Mouse (Mus musculus) retina, postnatal 7 days (tissue): Measurements from ENCODE around the gene Snx4.

Experiments used
- DNase-seq: peaks from one replicate; pipeline ENCODE4 v3.0.0-alpha.2; 2012; ENCODE audit warnings: low read depth, low spot score

Gene Snx4

DNA sequence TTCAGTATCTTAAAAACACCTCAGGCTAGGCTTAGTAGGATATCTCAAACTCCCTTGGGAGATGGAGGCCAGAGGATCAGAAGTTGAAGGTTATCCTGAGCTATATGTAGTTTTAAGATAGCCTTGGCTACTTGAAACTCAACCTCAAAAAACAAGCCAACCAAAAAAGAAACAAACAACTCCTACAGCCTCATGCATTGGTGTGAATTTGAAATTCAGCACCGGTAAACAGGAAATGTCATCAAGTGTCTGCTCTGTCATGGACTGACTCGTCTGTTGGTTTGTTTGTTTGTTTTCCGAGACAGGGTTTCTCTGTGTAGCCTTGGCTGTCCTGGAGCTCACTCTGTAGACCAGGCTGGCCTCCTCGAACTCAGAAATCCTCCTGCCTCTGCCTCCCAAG lies 20.6 kb downstream of the Snx4 start:
- DNase-seq: no peak

DNA sequence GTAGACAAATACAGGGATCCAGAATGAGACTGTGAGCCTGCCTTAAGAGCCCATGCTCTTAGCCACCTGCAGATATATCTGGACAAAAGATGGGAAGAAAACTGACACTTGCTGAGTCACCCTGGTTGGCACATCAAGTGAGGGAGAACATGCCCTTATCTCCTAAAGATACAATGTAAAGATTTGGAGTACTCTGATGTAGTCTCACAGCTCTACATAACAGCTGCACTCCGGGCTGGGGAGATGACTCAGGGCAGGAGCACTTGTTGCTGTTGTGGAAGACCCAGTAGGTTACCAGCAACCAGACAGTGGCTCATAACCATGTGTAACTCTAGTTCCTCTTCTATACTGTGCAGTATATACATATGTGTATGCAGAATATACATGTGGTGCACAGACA lies 31.8 kb downstream of the Snx4 start:
- DNase-seq: no peak

DNA sequence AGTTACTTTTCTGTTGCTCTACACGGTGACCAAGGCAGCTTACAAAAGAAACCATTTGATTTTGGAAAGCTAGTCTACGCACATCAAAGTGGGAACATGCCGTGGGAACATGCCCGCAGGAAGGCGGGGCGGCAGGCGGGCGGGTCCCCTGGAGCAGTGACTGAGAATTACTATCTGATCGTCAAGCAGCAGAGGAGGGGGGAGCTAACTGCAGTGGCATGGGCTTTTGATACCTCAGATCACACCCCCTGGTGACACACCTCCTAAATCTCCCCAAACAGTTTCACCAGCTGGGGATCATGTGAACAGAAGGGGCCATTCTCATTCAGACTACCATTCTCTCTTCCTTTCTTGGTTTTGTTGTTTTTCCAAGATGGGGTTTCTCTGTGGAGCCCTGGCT lies 37.3 kb downstream of the Snx4 start:
- DNase-seq: no peak

DNA sequence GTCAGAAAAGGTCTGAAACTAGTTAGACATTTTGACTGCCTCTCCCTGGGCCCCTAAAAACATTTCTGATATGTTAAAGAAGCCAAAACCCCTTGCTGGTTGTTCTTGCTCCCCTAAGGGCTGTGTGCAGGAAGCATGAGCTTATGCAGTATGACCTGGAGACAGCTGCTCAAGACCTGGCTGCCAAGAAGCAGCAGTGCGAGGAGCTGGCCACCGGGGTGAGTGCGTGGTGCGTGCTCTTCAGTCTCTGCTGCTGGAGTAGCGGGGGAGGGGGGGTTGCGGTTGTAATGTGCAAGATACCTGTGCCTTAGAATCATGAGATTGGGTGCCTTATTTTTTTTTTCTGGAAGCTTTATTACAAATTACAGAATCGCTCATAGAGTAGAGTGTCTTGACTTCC lies 38.7 kb downstream of the Snx4 start:
- no peak for DNase-seq

GRCm38 (mm10) chr16:33292241-33292640 lies 41.0 kb downstream of the Snx4 start:
- no peak for DNase-seq

- DNase-seq: no peak
Measured at GRCm38 (mm10) chr16:33294681-33295080, 43.4 kb downstream of the Snx4 start.

- no peak for DNase-seq
Measured at GRCm38 (mm10) chr16:33295321-33295720, 44.1 kb downstream of the Snx4 start.

DNA sequence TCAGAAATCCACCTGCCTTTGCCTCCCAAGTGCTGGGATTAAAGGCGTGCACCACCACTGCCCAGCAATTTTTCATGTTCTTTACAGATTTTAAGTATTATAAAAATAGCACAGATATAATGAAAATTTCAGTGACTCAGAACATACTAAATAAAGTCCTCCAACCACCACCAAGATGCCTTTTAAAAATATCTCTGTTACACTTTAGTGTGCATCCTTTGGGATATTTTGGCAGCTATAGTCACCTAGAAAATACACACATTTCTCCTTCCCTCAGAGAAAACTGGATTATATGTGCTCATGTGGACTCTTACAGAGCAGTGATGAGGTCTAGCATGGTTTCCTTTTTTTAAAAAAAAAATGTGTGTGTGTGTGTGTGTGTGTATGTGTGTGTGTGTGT lies 46.3 kb downstream of the Snx4 start:
- DNase-seq: no peak

GRCm38 (mm10) chr16:33306633-33307070 lies 55.4 kb downstream of the Snx4 start:
- DNase-seq: peak; percentile 69

- no peak for DNase-seq
Measured at GRCm38 (mm10) chr16:33307761-33308160, 56.5 kb downstream of the Snx4 start.

DNA sequence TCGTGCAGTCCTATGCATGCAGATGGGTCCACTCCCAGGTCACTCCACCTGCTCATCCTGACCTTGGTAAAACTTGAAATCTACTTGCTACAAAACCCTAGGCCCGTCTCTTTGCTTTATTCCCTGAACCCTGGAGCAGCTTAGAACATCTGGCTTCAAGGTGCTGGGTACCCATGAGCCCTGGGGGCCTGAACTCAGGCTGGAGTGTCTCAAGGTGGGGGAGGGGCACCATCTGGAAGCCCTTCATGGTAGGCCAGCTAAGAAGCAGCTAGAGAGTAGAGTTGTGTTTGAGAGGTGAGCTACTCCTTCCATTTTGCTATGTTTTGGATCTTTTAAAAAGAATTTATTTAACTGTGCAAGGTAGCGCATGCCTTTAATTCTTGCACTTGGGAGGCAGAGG lies 57.8 kb downstream of the Snx4 start:
- no peak for DNase-seq

DNA sequence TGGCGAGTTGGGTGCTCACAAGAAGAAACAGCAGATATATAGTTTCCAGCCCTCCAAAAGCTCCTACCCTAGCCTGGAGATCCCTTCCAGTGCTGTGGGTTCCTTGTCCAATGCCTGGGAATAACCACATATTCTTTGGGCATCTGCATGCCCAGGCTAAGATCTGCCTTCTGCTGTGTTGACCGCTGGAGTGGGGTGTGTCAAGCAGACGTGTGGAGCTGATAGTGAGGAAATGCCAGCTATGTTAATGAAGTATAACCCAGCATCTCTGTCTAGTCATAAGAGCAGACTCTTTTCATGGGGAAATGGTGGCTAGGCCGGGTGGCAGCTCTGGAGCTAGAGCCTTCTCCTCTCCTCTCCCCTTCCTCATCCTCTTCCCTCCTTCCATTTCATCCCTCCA lies 64.4 kb downstream of the Snx4 start:
- no peak for DNase-seq

DNA sequence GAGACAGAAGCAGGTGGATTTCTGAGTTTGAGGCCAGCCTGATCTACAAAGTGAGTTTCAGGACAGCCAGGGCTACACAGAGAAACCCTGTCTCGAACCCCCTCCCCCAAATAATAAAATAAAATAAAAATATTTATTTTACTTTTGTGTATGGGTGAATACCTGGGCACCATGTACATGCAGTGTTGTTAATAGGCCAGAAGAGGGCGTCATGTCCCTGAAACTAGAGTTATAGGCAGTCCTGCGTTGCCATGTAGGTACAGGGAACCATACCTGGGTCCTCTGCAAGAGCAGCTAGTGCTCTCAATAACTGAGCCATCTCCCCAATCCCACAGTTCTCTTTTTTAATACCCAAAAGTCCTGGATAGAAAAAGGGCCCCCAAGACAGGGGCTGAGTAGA lies 66.4 kb downstream of the Snx4 start:
- DNase-seq: no peak

GRCm38 (mm10) chr16:33318059-33318458 lies 66.8 kb downstream of the Snx4 start:
- no peak for DNase-seq

- DNase-seq: no peak
Measured at GRCm38 (mm10) chr16:33325704-33326455, 74.6 kb downstream of the Snx4 start.

DNA sequence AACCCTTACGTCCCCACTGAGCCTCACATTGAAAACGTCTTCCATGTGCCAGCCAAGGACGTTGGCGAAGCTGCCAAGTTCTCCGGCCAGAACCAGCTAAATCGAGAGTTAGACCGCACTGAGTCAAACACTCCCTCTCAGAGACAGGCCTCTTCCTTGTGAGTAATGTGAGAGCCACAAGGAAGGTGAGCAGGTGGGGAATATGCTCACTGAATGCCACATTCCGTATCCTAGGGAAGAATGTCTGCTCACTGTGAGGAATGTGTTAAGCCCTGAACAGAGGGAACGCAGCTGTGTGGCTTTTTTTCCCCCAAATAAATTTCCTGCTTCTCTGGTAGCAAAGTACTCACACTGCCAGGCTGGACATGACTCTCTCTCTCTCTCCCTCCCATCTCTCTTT lies 75.3 kb downstream of the Snx4 start:
- DNase-seq: no peak

DNA sequence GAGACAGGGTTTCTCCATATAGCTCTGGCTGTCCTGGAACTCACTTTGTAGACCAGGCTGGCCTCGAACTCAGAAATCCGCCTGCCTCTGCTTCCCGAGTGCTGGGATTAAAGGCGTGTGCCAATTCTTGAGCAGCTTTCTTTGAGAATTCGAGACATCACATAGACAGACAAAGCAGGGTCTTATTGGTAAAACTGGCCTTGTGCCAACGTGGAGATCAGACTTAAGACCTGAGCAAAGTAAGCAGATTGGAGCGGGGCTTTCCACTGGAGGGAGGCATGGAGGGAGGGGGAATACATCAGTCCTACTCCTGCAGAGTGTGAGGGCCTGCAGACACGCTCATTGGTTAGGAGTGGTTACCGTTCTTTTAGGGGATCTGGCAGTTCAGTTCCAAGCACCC lies 75.9 kb downstream of the Snx4 start:
- DNase-seq: peak; percentile 75

DNA sequence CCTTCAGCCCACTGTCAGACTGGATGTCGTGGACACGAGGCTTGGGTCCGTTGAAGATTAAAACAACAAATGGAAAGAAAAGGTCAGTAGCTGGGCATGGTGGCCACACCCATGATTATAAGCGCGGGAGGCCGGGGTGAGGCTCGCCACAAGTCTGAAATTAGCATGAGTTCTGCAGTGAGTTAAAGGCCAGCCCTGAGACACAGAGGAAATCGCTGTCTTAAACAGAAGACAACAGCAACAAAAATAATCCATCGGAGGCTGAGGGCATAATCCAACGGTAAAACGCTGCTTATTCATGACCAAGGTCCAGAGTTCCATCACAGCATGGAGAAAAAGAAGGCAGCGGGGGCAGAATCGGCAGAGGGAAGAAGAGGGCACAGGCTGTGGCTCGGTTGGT lies 81.8 kb downstream of the Snx4 start:
- no peak for DNase-seq

DNA sequence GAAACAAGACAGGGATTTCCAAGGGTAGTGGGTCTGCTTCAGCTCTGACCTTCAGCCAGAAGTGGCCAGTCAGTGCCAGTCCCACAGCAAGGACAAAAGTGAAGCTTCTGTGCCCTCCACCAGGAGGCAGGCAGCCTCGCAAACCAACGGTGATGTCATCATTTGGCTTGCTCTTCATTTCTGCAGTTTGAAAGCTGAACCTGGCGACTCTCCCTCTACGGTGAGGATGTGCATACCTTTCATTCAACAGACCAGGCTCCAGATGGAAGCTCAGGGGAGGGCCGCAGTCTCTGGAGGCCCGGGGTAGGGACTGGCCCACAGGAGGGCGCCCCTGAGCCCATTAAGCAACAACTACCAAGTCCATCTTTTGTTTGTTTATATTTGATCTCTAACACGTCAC lies 85.9 kb downstream of the Snx4 start:
- peak; percentile 43 for DNase-seq

DNA sequence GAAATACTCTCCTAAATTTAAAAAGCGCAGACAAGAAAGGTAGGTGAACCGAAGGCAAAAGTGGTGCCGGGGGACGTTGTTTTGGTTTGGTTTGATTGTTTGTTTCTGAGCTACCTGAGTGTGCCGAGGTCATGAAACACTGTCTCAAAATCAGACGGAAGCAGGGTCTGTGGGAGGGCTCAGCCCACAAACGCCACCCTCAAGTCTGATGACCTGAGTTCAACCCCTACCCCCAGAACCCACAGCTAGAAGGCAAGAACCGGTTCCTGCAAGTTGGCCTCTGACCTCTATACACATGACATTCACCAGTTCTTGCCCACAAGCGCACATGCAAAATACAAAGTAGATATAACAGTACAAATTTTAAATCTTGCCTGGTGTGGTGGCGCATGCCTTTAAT lies 86.4 kb downstream of the Snx4 start:
- no peak for DNase-seq

- DNase-seq: no peak
Measured at GRCm38 (mm10) chr16:33338492-33338891, 87.2 kb downstream of the Snx4 start.

DNA sequence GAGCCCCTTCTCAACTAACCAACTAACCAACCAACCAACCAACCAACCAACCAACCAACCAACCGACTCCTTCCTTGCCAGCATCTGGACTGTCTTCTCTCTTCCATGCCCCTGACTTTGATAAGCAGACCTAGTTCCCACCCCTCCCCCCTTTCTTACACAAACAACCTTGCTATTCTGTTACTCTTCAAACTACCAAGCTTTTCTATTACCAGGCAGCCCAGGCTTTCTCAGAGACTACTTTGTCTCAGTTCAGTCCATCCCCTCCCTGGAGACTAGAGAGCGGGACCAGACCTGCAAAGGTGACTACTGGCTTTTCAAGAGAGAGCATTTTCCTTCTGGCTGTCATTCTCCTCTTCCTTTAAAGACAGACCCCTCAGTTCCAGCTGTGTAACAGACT lies 88.2 kb downstream of the Snx4 start:
- no peak for DNase-seq

DNA sequence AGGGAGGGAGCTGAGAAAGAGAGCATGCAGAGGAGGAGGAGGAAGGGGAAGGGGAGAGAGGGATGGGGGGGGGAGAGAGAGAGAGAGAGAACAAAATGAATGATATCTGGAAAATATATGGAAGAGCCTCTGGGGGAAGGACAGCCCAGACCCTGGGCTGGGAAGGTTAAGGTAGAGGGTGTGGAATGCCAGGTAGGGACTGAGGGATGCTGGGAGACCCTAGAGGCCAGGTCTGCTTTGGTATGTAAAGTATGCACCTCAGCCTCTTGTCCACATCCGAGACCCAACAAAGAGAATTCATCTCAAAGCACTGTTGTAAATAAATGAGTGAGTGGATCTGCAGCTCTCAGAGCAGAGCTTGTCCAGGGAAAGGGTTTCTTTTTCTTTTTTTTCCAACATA lies 91.1 kb downstream of the Snx4 start:
- DNase-seq: no peak

GRCm38 (mm10) chr16:33343106-33343505 lies 91.9 kb downstream of the Snx4 start:
- DNase-seq: no peak
